Mouse (Mus musculus) adrenal gland, adult (tissue): ENCODE data around the gene Abhd2.

Experiments
- DNase-seq, 2 experiments: peaks; one replicate each; pipeline ENCODE4 v3.0.0; 2022 to 2023; ENCODE audit warnings: low spot score in 1 of 2; ENCODE audit not compliant: inconsistent age in 2 of 2

Gene Abhd2

DNA sequence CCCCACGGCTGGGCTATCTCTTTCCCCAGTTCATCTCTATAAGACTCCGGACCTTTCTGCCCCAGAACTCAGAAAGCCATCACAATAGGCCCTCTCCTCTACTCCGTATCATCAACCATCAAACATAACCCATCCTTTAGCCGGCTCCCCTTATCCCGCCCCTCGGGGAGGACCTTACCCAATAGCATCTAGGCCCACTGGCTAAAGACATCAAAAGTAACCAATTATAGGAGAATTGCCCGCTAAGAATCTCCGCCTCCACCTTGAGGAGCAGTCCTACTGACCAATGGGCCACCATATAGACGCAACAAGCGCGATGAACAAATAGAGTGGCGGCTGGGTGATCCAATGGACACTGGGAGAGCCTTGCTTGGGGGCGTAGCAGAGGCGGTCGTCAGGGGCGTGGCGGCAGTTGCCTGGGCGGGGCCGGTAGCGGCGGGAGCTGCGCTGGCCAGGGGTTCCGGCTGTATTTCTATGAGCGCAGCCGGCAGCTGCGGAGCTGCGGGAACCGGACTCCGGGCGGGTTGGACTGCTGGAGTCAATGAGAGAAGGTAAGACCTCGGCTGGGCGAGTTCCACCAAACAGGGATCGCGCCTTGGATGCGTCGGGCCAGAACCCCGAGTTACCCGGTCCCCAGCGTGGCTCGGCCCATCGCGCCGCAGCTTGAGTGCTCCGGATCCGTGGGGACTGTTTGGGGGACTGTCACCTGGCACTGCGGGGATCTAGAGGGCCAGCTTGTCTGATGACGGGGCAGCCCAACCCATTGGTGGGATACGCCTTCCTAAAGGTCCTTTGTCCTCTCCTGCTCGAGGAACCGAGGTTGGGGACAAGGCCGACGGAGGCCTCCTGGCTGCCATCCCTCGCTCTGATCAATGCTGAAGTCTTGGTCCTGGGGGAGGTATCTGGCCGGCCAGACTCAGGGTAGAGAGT, at the start of gene Abhd2:
Gene Abhd2, plus strand, starts transcription at position 411 of the 930 bp plus-strand sequence.
- peak; percentile 100 for DNase-seq

DNA sequence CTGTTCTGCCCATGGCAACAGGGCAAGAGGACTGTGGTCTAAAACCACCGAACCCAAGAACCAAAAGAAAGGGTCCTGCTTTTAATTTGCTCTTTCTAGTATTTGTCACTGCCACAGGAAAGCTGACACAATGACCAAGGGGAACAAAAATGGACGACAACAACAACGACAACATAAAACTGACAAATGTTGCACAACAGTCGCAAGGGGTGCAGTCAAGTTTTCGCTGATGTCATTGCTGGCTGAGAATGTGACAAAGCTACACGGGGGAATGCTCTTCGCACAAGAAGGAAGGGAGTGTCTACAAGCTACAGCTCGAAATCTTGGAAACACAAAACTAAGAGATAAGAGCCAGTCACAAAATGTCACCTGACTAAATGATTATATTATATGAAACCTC, 47.5 kb upstream of the Abhd2 start:
- no peak for DNase-seq

DNA sequence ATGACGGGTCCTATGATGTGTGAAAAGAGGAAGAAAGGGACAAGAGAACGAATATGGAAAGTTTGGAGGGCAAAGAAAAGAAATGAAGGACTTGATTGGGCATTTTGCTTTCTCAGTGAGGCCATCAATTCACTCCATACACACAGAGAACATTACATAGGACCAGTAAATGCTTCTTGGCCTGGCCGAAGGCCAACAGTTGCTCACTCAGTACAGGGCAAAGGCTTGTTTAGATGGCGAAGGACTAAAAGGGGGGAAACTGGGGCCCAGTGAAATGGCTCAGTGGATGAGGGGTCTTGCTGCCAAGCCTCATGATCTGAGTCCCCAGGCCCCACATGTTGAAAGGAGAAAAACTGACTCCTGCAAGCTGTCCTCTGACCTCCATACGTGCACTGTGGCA, 46.8 kb upstream of the Abhd2 start:
- DNase-seq, result no peak

DNA sequence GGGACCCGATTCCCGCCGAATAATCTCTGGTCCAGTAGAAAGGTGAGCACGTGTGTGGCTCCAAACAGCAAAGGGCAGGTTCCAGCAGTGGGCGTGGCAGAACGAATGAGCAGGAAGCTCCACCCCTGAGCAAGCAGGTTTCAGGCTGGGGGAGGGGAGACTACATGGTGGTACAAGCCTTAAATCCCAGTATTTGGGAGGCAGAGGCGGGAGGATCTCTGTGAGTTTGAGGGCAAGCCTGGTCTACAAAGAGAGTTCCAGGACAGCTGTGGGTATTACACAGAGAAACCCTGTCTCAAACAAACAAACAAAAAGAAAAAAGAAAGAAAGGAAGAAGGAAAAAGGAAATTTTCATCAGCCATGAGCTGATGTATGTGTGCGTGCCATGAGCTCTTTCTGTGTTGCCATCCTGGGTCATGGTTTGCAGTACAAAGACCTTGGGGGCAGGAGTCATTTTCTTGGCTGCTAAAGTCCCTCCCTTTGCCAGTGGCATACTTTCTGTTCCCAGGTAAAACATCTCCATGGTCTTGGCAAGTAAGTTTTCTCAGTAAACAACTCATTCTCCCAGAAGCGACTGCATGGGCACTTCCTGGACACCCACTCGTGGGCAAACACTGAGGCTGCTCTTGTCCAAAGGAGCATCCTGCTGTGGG, 46.0 kb upstream of the Abhd2 start:
- no peak for DNase-seq

DNA sequence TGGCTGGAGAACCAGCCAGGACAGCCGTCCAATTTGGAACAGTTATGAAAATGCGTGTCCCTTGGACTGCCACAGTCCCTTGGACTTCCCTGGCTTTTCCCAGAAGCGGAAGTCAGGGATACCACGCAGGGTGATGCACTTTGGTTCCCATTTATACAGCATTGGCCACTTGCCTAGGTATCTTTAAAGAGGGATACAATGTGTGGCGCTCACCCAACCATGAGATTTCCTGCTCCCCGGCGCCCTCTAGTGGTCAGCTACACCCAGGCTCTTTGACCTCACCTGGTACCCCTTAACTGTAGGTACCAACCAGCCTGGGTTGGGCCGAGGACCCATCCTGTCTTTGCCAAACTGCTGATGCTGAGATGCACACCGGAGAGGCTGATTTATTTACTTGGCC, 44.5 kb upstream of the Abhd2 start:
- DNase-seq, result peak; percentile 84 to 95

DNA sequence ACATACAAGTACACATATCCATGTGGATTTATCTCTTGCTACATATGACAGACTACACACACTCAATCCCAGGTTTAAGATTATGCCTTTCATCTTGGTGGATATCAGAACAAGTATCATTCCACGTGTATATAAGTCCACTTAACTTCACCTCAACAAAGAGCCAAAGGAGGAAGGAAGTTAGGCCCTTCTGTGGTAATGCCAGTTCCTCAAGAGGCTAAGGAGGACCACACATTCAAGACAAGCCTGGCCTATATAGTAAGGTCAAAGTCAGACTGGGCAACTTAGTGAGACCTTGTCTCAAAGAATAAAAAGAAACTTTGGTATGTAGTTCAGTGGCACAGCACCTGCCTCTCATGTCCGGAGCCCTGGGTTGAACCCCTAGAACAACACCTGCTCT, 41.4 kb upstream of the Abhd2 start:
- no peak for DNase-seq

DNA sequence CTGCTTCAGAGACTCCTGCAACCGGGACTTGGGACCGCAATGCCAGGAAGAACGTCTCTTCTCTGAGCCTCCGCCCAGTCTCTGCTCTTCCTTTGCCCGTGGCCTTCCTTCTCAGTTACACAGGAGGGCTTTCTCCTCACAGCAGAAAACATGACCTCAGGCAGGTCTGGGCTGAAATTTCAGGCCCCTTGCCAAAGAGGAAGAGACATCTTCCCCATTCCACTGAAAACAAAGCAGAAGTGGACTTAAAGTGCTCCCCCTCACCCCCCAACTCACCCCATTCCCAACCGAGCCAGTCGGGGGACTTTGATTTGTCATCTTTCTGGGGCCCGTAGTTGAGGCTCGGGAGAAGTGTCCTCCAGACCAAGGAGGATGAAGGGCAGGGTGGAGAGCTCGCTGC, 41.0 kb upstream of the Abhd2 start:
- no peak for DNase-seq

DNA sequence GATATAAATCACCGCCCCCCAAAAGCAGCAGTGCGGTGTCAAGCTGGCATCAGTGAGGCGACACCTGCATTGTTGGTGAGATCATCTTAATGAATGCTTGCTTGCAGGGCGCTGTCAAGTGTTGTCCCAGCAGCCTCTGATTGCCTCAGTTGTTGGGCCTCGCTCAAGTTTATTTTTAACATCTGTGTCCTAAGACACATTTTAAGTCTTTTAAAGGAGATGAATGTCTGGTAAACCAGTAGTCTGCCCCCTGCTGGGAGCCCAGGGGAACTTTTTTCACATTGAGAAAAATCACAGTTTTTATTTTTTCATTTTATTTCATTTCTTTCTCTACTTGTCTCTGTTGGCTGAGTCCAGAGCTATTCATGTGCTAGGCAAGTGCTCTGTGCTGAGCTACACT, 34.3 kb upstream of the Abhd2 start:
- peak in 1 of 2 experiments; percentile 54 for DNase-seq

DNA sequence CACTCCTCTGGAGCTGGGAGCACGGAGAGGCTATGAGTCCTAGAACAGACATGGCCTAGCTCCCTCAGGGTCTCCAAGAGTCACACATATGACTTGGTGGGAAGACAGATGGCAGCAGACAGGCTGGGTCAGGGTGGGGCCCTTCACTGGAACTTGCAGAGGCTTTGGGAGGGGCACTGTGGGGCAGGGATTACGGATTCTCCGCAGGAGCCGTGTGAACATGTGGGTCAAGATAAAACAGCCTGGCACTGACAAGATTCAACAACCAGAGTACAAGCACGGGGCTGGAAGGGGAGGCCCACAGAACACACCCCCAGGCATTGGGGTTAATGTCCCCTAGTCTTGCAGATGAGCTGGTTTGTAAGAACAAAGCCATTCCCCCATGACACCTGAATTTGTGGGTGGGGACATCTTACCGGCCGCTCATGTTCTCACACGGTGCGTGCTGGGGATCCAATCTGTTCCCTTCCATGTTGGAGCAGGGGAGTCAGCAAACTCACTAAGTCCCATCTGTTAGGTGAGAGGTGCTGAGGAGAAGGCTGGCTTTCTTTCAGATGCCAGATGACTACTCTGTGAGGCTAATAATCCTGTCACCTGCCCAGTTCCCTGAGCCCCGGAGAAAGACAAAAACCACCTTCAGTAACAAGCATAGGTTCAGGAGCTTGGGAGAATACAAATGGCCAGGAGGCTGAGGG, 30.9 kb upstream of the Abhd2 start:
- DNase-seq, result no peak

DNA sequence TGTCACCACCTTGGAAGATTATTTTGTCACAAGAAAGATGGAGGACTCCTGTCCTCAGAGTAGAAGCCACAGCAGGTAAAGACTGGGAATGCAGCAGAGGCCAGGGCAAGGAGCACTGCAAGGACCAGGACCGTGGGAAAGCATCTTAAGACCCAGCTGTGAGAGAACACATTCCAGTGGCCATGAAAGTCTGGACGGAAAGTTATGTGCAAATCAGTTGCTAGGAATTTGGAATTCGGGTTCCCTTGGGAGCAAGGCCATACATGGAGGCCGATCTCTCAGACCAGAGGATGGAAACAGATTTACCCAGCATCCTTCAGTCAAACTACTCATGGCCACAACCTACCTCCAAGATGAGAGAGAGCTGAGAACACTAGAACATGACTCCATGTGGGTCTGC, 29.8 kb upstream of the Abhd2 start:
- no peak for DNase-seq

DNA sequence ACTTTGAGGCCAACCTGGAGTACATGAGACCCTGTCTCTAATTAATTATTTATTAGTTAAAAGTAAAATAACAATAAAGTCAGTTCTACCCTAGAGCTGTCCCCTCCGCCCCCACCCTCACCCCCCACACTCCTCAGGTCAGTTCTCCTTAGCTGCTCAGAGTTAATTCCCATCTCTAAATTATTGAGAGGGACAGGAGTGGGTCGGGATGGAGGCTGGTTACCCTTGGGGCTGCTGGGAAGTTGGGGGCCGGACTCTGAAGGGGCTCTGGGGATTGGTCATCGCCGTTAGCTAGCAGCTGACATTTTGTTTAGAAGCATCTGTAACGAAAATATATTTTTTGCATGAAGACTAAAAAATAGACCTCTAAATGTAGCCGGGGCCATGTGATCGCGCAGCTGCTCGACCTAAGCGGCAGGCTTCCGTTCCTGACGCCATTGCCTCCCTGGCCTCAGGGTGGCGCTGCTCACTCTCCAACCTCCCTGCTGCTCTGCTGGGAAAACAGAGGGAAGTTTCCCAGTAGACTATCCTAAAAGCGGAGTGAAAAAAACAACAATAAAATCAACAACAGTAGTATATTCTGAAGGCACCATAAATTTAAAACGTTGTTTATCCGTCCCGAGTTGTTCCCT, 26.8 kb upstream of the Abhd2 start:
- DNase-seq, result peak; percentile 74 to 90

DNA sequence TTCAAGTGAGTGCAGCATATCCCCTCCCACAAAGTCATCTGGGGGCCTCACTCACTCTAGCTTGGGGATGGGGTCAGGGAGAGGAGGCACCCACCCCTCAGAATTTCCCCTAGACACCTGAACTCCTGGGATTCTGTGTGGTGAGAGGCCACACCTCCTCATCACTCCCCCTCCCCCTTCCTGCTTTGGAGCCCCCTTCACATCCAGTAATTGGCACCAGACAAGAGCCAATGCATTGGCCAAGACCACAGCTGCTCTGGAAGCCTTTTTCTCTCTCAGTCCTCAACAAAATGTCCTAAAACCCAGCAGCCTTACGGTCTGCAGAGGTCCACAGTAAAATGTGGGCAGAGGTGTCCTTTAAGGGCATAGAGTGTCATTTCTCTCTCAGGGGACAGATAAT, 25.6 kb upstream of the Abhd2 start:
- no peak for DNase-seq

DNA sequence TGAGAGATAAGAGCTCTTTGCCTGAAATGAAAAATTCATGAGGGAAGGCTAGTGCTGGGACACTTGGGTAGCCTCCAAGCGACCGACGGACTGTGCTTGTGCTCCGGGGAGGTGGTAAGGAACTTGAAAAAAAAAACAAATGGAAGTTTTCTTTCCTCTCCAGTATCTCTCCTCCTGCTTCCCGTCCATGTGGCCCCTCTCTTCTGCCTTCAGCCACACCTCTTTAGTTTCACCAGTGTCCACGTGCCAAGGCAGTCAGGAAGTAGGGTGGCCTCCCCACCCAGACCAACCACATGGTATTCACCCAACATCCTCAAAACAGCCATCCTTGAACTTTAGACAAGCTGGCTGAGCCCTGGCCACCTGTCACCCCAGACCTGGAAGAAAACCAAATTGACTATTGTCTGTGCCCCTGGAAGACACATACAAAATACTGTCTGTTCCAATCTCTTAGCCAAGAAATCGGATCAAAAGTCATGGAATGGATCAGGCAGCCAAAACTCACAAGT, 25.1 kb upstream of the Abhd2 start:
- peak; percentile 84 for DNase-seq

DNA sequence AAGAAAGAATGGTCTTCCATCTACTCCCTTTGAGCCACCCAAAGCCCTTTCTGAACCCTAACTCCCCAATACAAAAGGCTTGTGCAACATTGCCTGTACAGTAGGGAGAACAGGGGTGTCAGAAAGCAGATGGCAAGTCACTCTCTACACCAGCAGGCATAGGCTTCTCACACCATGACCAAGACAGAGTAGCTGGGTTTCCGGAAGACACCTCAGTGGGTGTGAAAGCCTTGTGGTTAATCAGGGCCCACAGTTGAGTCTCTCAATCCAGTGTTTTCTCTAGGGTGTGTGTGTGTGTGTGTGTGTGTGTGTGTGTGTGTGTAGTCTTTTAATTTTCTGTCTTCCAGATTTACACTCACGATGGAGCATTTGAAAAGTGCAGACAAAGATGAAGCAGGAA, 23.4 kb upstream of the Abhd2 start:
- DNase-seq, result no peak

DNA sequence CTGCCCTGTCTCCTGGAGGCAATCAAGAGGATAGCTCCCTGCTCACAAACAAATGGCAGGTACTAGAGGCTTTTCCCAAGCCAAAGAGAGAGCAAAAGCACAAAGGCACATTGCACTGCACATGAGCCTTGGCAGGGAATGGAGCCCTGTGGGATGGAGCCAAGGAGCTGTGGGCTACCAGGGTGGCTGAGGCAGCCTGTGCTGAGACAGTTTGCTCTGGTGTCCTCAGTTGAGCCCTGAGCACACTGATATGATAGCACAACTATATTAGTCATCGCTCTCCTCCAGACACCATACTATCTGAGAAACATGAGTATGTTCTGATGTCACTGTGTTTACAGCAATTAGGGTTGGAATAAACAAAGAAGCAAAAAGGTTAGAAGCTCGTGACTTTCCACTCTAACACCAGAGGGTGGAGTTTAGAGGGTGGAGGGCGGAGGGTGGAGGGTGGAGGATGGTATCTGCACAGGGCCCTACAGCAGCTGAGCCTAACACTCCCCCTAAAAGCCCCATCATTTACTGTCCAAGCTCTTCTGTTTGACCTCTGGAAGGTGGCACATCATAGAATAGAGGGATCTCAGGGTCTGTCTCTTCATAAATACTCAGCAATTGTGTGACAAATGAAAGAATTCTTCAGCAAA, 18.6 kb upstream of the Abhd2 start:
- peak; percentile 65 to 68 for DNase-seq

DNA sequence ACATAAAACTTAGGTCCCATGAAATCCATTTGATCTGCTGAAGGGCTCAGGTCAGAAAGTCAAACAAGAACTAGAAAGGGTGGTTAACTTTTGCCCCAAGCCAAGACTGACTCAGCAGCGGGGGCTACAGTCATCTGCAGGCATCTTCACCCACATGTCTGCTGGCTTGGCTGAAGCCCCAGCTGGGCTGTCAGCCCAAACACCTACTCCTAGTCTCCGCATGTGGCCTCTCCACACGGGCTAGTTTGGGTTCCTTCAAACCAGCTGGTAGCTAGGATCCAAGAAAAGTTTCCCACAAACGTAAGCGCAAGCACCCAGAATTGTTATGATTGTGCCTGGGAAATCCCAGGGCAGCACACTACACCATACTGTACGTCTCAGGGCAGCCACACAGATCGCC, 17.6 kb upstream of the Abhd2 start:
- no peak for DNase-seq

DNA sequence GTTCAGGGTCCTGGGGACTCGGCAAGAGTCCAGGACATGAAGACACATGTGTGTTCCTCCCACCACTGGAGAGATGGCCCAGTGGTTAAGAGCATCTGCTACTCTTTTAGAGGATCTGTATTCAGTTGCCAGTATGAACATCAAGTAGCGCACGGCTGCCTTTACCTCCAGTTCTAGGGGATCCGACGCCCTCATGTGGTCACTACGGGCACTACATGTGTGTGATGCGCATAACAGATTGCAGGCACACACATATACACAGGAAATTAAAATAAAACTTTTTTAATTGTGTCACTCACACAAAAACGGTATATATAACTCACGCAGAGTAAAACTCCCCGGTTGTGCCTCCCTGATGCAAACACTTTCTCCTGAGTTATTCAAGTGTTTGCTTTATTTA, 17.2 kb upstream of the Abhd2 start:
- DNase-seq, result no peak

DNA sequence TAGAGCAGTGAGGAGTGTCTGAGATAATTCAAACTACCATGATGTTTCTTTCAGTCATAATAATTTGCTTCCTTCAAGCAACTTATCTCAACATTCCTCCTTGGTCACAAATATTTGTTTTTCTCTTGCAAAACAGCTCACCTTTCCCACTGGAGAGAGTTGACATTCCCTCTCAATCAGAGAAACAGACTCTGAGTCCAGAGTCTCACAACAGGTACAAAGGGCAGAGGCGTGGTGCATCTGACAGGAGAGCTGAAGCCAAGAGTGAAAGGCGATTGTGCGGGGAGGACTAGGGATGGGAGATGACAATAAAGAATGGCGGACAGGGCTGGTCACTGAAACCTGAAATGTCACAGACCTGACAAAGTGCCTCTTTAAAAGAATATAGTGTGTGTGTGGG, 16.3 kb upstream of the Abhd2 start:
- DNase-seq, result no peak

DNA sequence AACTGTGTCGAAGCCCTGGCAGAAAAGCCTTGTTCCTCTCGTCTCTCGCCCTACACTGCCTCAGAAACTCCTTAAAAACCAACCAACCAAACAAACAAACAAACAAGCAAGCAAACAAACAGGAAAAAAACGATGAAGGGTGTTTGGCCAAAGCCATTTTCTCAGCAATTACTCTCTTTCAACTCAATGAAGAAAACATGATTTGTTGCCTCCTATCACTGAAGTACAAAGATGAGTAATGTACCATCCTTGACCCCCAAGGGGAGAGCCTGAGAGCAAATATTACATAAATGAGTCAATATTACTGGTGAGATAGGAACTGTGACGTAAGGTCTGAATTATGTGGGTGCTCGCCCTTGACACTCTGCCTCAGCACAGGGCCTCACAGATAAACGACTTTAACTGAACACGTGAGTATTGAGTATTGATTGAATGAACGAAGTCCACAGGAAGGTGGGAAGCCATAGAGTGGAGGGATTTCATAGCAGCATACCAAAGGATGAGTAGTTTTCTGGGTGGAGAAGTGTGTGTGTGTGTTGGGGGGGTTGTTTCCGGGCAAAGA, 13.9 kb upstream of the Abhd2 start:
- peak; percentile 78 to 91 for DNase-seq

DNA sequence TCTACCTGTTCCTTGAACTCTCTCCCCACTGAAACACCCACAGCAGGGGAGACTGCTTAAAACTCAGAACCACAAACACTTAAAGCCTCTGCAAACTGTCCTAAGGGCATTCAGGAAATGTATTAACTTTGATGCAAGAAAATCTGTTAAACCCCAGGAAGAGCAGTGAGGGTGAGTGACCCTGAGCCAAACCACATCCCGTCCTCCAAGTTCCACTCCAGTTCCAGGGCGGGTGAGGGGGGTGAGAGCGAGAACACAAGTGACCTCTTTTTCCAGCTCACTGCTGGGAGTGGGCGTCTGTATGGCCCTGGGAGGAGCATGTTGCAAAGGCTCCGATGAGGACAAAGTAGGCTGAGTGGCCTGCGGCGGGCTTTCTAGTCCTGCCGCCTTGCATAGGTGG, 10.5 kb upstream of the Abhd2 start:
- peak; percentile 73 to 79 for DNase-seq
